Mouse (Mus musculus): ENCODE measurements around the gene Lrfn1.

Gene Lrfn1

DNA sequence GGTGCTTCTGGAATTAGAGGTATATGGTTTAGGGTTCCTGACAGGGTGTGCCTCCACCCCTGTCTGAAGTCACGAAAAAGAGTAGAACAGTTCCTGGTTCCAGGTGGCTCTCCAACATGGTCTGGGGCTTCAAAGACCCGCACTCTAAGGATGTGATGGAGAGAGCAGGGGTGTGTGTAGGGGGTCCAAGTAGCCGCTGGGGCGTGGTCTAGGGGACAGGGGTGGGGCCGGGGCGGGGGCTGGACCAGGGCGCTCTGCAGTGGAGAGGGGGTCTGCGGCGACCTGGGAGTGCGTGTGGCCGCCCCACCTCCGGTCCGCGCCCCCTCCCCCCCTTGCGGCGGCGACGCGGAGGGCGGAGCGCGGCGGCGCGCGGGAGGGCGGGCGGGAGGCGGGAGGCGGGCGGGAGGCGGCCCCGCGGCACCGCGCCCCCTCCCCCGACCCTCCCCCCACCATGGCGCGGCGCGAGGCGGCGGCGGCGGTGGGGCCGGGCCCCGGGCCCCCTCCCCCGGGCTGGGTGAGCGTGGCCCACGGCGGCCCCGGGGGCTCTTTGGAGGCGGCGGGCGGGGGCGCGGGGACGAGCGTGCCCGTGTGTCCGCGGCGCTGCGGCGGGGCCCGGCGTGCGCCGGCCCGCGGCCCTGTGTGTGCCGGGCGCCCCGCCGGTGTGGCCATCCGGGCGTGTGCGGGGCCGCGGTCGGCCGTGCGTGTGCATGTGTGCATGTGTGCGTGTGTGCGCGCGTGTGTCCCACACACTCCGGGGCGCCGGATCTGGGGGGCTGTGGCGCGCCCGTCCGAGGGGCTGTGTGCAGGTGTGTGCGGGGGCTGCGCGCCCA is at the start of gene Lrfn1:
Gene Lrfn1 (plus strand): TSS at position 450 of the 830 bp plus-strand sequence.
- in situ Hi-C loops (cut with MboI) = loop anchor here (5.0 kb wide), 1 partner anchor 81 kb away; no protein-coding TSS in a partner anchor

DNA sequence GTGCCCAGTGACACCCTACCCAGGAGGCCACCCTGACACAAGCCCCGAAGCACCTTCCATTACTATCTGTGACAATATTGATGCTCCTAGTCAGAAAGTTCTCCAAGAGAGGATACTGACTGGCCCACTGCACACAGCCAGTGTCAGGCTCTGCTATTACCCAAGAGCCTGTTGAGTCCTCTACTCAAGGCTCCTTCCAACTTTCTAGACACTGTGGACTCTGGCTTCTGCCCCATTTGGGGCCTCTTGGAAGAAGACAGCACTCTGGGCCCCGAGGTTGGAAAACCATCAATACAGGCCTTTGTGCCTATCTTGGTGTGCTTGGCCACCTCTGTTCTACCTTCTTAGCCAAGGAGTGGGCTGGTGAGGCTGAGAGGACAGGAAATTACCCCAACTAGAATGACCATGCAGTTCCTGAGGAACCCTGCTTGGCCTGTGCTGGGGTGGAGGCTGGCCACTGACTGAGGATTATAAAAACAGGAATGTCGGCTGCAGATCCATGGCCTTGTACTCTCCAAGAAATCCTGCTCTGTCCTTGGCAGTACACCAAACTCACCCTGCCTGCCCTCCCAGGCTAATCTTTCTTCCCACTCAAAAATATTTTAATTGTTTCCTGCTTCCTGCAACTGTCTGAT is 40.8 kb upstream of the Lrfn1 start:
- in situ Hi-C loops (cut with MboI) = no loop called here

DNA sequence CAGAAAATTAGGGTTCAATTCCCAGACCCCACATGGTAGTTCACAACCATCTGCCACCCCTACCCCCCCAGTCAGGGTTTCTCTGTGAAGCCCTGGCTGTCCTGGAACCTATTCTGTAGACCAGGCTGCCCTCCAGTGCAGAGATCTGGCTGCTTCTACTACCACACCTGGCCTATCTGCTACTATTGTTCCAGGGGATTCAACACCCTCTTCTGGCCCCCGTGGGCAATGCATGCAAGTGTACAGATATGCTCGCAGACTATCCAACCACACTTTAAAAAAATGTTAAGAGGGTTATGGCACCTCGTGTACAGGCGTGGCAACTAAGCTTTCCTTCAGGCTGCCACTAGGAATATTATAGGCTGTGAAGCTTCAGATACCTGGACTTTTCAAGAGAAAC is 39.0 kb upstream of the Lrfn1 start:
- in situ Hi-C loops (cut with MboI) = no loop called here

DNA sequence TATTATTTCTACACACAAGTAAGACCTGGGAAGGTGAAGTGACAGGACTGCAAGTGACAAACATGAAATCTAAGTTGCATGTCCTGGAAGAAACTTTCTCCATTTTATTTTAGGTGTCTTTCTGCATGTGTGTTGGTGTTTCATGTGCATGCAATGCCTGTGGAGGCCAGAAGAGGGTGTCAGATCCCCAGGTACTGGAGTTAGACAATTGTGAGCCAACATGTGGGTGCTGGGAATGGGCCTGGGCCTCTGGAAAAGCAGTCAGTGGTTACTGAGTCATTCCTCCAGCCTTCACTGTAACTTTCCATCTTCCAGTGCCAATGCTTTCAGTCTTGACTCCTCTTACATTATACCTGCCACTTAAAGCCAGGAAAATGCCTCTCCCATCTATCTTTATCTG is 34.4 kb upstream of the Lrfn1 start:
- in situ Hi-C loops (cut with MboI) = no loop called here

DNA sequence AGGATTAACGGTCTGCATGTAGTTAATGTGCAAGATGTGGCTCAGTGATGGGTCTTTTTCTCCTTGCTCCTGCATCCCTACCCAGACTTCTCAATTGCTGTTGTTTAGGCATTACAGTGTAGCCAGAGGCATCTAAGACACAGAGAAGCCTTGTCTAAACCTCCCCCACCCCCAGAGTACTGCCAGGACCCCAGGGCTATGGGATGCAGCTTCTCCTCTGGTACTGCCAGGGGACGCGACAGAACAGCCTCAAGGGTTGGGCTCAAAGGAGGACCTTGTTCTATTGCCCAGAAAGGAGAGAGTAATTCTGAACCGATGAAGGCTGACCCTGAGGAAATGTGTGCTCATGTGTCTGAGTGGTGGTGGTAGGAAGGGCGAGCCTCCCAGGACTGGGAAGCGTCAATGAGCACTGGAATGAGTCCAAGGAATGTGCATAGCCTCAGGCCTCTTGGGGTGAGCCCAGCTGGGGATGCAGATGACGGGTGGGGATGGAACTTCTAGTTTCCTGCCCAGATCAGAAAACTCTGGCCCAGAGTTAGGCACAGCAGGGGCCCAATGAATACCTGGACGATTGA is 33.6 kb upstream of the Lrfn1 start:
- in situ Hi-C loops (cut with MboI) = no loop called here

DNA sequence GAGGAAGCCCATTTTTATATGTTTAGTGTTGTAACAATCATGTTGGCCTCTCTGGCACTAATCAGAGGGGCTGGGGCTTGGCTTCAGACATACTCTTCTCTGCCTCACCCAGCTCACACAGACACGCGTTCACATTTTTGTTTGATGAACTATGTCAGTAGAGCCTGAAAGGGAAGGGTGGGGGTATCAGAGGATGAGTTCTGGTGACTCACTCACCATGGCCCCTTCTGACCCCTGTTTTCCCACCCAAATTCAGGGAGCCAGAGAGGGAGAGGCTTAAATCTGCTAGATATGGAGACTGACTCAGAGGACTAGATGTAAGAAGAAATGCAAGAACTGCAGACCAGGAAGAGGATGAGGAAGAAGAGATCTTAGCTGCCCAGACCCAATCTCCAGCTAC is 32.4 kb upstream of the Lrfn1 start:
- in situ Hi-C loops (cut with MboI) = no loop called here

DNA sequence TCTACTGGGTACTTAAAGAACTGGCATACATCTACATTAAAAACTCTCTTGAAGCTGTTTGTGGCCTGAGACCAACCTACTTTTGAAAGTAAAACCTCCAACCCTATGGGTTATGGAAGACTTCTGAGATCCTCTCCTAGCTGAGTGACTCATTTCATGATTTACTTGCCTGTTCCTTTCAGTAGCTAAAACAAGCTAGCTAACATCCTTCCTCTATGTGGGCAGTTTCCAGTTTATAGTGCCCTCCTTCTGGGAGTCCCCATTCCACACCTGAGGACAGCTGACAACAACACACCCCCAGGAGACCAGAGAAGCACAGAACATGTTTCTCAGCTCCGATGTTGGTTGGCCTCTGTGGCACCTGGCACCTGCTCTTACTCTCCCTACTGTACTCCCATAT is 28.8 kb upstream of the Lrfn1 start:
- in situ Hi-C loops (cut with MboI) = no loop called here

DNA sequence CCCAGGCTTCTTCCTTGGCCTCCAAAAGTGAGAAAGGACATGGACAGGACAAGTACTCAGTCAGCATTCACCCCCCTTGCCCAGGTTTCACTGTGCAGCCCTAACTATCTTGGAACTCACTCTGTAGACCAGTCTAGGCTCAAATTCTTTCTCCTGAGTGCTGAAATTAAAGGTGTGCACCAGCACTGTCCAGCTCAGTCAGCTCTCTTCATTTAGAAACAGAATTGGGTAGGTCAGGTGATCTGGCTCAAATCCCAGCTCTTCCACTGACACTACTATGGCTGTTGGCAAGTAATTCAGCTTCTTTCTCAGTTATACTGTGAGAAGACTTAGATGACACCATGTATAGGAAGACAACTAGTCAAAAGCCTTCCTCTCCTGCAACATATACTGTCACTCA is 24.0 kb upstream of the Lrfn1 start:
- in situ Hi-C loops (cut with MboI) = no loop called here

DNA sequence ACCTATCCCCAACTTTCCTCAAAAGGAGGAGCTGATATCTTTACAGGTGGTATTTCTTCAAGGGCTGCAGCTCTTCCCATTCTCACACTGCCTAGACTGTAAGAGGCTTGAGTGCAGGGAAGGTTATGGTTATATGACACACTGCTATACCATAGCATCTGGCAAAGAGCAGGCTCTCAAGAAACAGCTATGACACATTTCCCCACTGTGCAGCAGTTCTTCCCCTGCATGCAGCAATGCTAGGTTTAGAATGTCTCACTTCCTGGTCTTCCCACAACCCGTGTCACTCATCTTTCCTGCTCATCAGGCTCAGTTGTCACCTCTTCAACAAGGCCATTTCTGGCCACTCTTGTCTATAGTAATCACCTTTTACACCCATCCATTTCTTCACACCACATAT is 21.3 kb upstream of the Lrfn1 start:
- in situ Hi-C loops (cut with MboI) = no loop called here

DNA sequence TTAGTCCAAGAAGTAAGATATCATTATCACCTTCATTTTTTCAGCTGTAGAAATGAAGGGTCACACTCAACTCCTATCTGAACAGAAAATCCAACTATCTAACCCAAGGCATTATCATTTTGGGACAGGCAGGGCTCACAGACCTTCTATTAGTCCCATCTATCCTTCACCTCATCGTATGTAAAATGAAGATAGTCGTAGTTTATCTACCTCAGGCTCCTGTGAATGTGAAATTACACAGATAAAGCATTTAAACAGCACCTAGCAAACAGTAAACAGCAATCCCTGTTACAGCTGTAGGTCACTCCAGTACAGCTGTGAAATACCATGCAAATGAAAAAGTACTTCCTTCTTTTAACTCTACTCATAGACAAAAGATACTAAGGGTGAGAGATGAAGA is 19.5 kb upstream of the Lrfn1 start:
- in situ Hi-C loops (cut with MboI) = no loop called here

DNA sequence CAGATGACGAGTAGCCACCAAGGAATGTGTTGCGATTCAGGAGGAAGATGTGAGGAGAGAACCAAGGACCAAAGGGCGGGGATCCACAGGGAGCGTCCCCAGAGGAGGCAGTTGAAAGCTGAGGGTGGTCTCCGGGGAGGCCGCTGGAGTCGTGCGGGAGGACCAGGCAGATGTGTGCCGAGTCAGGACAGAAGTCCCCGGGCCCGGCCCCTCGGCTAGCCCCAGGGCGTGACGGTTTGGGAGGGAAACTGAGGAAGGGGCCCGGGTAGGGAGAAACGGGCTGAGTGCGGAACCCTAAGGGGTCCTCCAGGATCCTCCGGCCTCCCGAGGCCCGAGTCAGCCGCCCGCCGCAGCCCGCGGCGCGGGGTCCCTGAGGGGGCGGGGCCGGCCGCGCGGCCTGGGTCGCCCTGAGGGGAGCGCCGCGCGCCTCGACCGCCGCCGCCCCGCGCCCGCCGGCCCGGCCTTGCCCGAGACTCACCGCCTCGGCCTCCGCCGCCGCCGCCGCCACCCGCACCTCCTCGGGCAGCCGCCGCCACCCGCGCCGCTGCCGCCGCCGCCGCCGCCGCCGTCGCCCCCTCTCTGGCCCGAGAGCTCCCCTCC is 16.0 kb upstream of the Lrfn1 start:
- in situ Hi-C loops (cut with MboI) = no loop called here

DNA sequence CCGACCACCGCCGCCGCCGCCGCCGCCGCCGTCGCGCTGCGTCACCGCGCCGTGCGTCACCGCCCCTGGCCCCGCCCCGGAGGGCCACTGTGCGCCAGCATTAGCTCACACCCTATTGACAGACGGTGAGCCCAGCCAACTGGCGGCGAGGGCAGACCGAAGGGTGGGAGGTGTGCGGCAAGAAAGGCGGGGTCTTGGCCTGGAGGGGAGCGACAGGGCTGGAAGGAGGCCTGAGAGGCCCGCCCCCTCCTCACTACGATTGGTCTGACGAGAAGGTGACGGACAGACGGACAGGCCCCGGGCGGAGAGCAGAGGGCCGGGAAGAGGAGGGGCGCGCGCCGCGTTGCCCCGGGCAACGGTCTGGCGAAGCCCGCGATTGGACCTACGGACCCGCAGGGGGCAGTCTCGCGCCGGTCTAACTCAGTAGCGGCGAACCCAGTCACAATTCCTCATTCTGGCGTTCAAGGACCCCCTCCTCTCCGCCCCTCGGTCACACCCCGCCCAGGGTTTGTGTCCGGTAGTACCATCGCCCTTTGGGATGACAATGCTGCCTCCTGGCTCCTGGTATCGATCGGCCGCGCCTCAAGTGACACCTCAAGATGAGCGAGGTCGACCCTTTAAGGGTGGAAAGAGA is 15.4 kb upstream of the Lrfn1 start:
- in situ Hi-C loops (cut with MboI) = no loop called here

DNA sequence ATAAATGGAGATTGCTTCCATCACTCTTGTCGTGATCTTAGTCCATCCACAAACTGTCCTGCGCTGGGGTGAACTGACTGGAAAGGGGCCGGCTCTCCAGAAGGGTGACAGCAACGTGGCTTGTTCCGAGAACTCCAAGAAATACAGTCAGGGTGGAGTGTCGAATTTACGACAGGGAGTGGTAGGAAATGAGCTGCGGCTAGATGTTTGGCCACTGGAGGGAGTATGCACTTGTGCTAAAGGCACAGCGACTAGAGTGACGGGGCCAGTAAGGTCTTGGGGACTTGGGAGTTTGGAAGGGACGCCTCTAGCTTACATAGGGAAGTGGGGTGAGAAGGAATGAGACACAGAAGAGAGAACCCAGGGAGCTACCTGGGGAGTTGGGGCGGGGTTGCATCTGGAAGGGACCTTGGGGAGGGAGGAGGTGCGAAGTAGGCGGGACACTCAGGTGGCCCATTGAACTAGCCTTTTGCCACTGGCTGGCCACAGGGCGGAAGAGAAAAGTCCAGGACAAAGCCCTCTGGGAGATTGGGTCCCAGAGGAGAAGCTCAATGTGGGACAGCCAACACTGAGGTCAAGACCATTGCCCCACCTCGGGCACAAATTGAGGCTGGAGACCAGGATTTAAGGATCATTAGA is 14.7 kb upstream of the Lrfn1 start, which contains the start of gene Gmfg:
Gene Gmfg (plus strand): TSS at position 516 of the 639 bp plus-strand sequence.
- in situ Hi-C loops (cut with MboI) = no loop called here

DNA sequence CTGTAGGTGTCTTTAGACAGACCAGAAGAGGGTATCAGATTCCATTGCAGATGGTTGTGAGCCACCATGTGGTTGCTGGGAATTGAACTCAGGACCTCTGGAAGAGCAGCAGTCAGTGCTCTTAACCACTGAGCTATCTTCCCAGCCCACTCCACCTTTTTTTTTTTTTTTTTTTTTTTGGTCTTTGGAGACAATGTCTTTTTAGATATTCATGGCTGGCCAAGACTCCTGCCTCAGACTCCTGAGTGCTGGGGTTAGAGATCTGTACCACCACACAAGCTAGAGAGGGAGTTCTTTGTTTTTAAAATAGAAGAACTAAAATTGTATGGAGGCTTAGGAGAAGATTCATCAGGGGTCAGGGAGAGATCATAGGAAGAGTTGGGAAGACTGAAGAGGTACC is 13.8 kb upstream of the Lrfn1 start:
- in situ Hi-C loops (cut with MboI) = no loop called here

DNA sequence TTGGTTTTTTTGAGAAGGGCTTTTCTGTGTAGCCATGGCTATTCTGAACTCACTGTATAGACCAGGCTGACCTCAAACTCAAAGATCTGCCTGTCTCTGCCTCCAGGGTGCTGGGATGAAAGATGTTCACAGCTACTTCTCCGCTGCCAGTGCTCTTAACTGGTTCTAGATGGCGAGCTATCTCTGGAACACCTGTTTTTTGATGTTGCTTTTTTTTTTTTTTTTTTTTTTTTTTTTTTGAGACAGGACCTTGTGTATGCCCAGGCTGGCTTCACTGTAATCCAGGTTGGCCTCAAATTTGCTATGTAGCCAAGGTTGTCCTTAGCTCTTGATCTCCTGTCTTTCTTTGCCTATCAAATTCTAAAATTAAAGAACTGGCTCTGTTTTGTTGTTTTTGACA is 13.0 kb upstream of the Lrfn1 start:
- in situ Hi-C loops (cut with MboI) = no loop called here

DNA sequence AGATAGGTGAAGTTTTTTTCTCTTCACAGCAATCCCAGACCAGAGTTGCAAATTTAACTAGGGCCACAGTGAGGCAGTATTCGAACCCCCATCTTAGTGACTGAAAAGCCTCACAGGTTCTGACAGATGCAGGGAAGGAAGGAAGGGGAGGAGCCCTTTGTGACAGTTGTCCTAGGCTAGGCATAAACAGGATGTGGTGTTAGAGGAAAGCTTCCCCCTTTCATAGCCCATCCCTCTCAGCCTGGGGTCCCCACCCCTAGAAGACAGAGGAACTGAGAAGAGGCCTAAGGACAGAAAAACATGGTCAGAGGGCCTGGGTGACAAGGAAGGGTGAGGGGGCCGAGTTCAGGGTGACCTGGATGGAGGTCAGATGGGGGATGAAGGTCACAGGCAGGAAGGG is 11.0 kb upstream of the Lrfn1 start:
- in situ Hi-C loops (cut with MboI) = loop anchor here (10.0 kb wide), 1 partner anchor 164 kb away; no protein-coding TSS in a partner anchor

DNA sequence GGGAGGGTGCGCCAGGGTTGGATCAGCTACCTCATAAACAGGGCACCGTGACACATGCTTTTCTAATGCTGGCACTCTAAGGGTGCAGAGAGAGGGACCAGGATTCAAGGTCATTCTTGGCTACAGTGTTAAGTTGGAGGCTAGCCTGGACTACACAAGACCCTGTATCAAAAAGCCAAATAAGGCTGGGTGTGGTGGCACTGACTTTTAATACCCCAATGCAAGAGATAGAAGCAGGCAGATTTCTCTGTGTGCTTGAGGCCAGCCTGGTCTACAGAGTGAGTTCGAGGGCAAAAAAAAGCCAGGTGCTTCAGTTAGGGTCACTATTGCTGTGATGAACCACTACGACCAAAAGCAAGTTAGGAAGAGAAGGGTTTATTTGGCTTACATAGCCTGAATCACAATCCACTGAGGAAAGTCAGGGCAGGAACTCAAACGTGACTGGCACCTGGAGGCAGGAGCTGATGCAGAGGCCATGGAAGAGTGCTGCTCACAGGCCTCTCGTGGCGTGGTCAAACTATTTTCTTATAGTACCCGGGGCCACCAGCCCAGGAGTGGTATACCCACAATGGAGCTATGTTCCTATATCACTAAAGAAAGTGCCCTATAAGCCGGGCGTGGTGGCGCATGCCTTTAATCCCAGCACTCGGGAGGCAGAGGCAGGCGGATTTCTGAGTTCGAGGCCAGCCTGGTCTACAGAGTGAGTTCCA is 9.8 kb upstream of the Lrfn1 start:
- in situ Hi-C loops (cut with MboI) = loop anchor here (10.0 kb wide), 1 partner anchor 163 kb away; no protein-coding TSS in a partner anchor

DNA sequence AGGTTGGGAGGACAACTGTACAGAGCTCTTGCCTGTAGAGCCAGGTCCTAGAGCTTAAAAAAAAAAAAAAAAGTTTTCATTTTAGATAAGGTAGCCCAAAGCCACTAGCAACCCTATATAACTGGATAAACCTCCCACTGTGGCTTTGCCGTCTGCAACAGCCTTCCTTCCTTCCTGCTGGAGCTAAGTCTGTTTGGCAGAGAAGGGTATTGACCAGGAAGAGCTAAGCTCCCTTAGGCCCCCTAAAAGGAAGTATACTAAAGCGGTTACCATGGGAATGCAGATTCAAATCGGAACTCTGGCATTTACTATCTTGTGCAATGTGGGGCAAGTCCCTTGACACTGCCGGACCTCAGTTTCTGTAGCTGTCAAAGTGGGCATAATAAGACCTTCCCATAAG is 9.1 kb upstream of the Lrfn1 start:
- in situ Hi-C loops (cut with MboI) = loop anchor here (10.0 kb wide), 1 partner anchor 162 kb away; no protein-coding TSS in a partner anchor

DNA sequence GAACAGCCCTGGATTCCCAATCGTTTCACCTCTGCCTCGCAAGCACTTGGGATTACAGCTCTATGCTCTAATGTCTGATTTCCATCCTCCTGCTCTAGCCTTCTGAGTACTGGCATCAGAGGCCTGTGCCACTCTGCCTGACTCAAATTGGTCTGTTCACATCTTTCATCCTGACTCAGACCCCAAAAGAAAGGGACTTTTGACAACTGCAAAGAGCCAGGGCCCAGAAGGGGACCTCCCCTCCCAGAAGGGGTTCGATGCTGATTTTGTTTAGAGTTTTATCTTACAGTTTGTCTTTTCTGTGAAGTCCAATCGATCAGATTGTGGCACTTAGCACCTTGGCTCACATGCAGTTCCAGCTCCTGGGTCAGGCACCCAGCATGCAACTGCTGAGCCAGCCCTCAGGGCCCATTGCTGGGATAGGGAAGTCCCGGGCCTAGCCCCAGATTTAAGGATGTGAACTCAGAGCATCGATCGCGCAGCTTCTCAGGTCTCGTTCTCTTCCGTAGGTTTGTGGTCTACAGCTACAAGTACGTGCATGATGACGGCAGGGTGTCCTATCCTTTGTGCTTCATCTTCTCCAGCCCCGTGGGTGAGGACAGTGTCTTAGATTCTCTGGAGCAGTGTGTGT is 7.3 kb upstream of the Lrfn1 start:
- in situ Hi-C loops (cut with MboI) = loop anchor here (10.0 kb wide), 1 partner anchor 160 kb away; no protein-coding TSS in a partner anchor

DNA sequence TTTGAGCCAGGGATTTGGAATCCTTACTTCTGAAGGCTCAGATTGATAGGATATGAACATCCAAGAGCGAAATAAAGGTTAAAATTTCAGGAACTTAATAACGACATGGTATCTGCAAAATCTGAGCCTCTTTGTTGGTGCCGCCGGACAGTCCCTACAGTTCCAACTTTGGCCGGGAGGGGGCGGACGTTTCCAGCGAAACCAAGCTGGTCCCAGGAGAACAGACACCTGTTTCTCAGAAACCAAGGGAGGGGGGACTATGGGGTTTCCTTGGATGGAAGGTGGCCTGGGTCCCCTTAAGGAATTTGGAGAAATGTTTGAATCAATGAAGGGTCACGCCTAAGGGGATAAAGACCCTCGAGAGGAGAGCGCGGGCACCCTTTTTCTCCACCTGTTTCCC is 5.3 kb upstream of the Lrfn1 start:
- in situ Hi-C loops (cut with MboI) = loop anchor here (10.0 kb wide), 1 partner anchor 158 kb away; no protein-coding TSS in a partner anchor
